Mouse (Mus musculus) liver, adult 2 months (tissue): Measurements from ENCODE around the gene Mvk.

ENCODE experiments used
- CTCF ChIP-seq: fragments of 200-500 bp; IDR thresholded peaks from 2 replicates; pipeline ENCODE4 v1.5.1; 2011; ENCODE audit warnings: low read depth, low read length, control low read depth
- POLR2A ChIP-seq: fragments of 200-500 bp; IDR thresholded peaks from 2 replicates; pipeline ENCODE4 v1.6.1; 2011; ENCODE audit warnings: low read length, control low read depth; ENCODE audit not compliant: insufficient read depth; ENCODE audit errors: extremely low read depth

GRCm38 (mm10) chr5:114408846-114409245 lies 35.2 kb upstream of the Mvk start:
- TF ChIP-seq CTCF (no peak), POLR2A (no peak)
